Mouse (Mus musculus) retina, adult 2 months (tissue): ENCODE measurements around the gene Serpina12.
A peak's percentile ranks its signal among the peaks of the same experiment; 100 is the strongest.

ENCODE experiments used
- DNase-seq: peaks from one replicate; pipeline ENCODE4 v3.0.0-alpha.2; 2012; ENCODE audit warnings: low read depth, low spot score

Gene Serpina12

GRCm38 (mm10) chr12:104004689-104005088, 39.6 kb downstream of the Serpina12 start:
- no peak for DNase-seq

DNA sequence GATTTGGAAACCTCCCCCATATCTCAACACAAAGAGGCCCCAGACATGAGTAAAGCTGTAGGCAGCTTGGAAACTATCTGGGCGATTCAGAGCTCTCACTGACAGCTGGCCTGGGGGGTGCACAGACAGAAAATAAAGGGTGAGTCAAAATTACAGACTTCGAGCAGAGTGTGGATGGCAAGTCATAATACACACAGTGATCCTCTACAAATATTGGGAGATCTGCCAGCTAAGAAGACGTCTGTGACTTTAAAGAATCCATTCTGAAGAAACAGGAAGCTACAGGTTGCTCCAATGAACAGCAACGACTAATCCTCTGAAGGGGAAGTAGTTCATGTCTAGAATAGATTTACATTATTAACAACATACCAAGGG, 41.0 kb downstream of the Serpina12 start:
- DNase-seq: no peak

- no peak for DNase-seq
Measured at GRCm38 (mm10) chr12:104002569-104003237, 41.5 kb downstream of the Serpina12 start.

- DNase-seq: no peak
Measured at GRCm38 (mm10) chr12:104000594-104000993, 43.6 kb downstream of the Serpina12 start.

GRCm38 (mm10) chr12:103999611-104000010, 44.6 kb downstream of the Serpina12 start:
- DNase-seq: no peak

DNA sequence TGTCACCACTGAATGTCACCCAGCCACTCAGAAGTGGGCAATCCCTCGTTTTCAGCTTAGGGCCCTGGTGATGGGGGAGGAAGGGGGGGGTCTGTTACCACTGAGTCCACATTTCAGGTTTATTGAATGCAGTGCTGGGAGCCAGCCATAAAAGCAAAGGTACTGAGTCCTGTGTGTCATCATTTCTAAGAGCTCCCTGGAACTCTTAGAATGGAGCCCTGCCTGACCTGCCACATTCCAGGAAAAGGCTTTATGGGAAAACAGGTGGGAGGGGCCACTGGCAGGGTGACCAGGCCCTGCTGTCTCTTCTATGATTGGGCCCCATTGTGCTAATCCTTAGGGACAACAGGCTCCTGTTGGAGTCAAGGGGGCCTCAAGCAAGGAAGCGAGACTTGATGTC, 47.7 kb downstream of the Serpina12 start:
- no peak for DNase-seq

DNA sequence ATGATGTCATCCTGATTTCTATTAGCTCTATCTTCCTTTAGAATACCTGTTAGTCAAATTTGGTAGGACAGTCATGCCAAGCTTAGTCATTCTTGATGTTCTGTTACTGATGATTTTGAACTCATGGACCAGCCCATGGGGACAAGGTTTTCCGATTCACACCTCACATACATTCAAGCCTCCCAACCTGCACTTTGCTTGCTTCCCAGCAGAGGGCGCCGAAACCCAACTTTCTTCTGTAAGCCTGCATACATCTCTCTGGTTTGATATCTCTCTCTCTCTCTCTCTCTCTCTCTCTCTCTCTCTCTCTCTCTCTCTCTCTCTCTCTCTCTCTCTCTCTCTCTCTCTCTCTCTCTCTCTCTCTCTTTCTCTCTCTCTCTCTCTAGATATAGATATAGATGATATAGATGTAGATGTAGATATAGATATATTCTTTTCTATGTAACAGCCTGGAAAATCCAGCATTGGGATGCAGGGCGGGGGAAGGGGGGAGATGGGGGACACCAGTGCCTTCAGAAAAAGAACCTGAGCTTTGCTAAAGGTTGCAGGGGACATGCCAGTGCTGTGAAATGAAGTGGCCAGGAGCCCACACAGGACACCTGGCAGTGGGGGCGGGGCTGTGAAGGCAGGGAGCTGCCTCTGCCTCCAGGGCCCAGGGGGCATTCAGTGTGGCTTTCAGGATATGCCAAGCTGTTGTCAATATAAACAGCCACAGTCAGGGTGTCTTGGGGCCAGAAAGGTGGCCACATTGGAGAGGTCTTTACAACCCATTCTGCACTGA, 48.8 kb downstream of the Serpina12 start:
- DNase-seq: peak; percentile 26

GRCm38 (mm10) chr12:103992945-103993344, 51.3 kb downstream of the Serpina12 start:
- no peak for DNase-seq

DNA sequence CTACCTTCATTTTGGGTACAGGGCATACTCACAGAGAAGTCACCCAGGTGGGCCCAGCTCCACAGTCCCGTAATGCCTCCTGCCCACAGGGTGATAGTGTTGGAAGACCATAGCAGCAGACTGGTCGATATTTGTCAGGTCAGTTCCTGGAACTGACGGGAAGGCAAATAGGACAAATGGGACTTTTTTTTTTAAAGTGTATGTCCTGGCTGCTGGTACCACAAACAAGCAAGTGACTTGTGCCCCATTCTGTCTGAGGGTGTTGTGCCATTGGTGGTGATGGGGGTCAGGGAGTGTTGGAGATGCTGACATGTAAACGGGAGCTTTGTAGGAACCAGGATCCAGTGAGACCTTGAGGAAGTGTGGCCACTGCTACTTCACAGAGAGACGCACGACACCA, 54.4 kb downstream of the Serpina12 start, which contains the start of gene Serpina11:
Gene Serpina11 (minus strand): TSS at position 101 of the 400 bp plus-strand sequence.
- DNase-seq: no peak

GRCm38 (mm10) chr12:103989514-103989767, 54.8 kb downstream of the Serpina12 start:
- DNase-seq: no peak

- DNase-seq: no peak
Measured at GRCm38 (mm10) chr12:103988754-103989513, 55.3 kb downstream of the Serpina12 start.

DNA sequence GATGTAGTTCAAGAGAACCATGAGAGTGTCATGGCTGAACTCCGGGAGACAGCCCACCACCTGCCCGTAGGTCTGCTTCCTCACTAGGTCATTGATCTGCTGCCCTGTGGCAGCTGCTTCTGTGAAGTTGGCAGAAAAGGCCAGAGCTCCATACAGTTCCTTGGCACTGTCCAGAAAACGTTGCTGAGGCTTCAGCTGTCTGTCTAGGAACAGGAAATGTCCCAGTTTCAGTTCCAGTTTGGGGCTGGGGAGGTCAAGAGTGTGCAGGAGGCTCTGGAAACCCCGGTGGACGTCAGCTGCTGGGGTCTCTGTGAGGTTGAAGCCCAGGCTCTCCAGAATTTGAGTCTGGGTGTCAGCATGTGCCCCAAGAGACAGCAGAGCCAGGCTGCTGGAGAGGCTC, 58.4 kb downstream of the Serpina12 start:
- no peak for DNase-seq

- DNase-seq: no peak
Measured at GRCm38 (mm10) chr12:103984935-103985334, 59.3 kb downstream of the Serpina12 start.

DNA sequence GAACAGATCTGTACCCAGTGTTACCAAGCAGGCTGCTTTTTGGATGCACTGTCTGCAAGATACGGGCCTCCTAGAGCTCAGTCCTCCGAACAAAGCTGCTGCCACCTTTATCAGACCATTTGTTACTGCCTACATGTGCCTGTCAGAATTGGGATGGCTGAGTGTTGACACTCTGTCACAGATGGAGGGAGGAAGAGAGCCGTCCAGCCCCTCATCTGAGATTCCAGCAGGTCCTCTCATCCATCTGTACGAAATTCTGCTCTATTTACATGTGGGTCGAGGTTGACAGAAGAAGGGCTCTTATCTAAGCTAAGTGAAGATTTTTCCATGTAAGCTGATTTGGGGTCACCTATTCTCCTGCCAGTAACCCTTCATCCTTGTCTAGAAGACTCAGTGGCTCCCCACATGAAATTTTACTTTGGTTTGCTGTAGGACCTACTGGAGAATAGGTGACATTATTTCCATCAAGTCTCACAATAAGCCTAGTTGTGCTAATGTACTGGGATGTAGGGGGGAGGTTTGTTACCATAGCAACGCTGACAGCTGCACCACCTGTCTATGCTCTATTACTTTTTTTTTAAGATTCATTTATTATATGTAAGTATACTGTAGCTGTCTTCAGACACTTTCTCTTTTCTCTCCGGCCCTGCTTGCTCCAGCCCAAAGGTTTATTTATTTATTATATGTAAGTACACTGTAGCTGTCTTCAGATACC, 62.4 kb downstream of the Serpina12 start:
- no peak for DNase-seq
